Mouse (Mus musculus): Measurements from ENCODE around the gene Tedc1. TPM values are rescaled to one million over a fixed set of nuclear protein-coding genes. Genes with fewer than 3 reads are reported as not detected.

Tedc1 gene
- total RNA-seq, 2 experiments from 2014 or later = 1.9 to 7.5 TPM

DNA sequence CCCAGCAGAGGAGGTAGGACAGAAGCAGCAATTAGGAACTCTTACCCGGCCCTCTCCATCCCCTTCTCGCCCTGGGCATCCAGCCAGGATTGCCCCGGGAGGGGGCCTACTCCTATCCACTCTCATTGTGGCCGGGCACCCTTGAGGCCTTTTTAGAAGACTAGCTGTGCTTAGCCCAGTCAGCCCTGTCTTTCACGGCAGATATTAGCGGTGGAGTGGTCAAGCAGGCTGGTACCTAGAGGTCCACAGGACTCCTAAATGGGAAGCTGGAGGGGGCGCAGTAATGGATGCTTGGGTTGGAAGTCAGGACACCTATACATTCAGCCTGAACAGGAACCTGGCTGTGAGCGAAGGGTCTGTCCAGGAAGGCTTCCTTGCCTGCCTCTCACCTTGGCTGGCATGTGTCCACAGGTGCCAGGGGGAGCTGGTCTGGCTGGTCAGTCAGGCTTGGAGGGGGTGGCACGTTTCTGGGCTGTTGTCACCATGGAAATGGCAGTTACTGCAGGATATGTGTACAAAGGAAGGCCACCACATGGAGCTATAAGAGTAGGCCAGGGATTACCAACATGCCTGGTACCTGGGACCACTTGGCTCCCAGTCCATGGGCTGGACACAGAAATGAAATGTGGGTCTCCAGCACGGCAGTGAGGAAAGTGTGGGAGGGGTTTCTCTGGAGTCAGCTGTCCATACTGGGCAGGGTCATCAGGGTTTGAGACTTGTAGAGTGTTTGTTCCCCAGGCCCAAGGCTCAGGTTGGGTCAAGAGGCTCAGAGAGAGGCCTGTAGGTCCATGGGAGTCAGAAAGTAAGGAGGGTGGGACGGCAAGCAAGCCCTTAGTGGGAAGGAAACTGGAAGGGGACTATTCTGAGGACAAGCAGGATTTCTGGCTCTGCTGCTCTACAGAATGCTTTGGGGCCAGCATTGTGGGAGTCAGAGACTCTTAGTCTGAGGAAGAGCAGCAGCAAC is 17.0 kb upstream of the Tedc1 start:
- no peak for ATAC-seq (replicated peaks; ENCODE audit: low FRiP score, poor library complexity, severe bottlenecking)

DNA sequence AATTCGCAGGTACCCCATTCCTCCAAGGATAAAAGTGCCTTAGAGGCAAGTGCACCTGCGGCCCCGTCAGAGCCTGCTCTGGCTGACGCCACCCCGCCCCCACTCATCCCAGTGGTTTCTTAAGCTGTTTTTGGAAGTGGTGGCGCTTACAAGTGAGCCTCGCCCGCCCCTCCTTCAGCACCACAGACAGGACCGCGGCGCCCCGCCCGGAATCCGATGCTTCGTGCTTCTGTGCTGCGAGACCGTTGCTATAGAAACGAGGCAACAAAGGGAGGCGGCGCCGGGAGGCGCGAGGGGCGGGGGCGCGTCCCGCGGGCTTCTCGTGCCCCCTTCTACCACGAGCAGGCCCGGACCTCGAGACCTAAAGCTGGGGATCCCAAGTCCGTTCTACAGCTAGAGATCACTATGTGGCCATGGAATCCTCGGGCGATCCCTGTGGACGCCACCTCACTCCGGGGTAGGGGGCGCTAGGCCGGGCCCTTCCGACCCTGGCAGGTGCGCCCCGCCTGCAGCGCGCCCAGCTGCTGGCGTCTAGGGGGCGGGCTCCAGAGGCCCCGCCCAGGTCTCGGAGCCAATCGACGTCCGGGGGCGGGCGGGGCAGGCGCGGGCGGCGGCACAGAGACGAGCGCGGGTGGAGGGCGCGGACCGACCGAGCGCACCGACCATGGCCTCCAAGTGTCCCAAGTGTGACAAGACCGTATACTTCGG is 16.2 kb upstream of the Tedc1 start, which contains the start of gene Crip2:
Gene Crip2 (plus strand): TSS at position 329 of the 708 bp plus-strand sequence.
- peak; percentile 73 for ATAC-seq (replicated peaks; ENCODE audit: low FRiP score, poor library complexity, severe bottlenecking)

DNA sequence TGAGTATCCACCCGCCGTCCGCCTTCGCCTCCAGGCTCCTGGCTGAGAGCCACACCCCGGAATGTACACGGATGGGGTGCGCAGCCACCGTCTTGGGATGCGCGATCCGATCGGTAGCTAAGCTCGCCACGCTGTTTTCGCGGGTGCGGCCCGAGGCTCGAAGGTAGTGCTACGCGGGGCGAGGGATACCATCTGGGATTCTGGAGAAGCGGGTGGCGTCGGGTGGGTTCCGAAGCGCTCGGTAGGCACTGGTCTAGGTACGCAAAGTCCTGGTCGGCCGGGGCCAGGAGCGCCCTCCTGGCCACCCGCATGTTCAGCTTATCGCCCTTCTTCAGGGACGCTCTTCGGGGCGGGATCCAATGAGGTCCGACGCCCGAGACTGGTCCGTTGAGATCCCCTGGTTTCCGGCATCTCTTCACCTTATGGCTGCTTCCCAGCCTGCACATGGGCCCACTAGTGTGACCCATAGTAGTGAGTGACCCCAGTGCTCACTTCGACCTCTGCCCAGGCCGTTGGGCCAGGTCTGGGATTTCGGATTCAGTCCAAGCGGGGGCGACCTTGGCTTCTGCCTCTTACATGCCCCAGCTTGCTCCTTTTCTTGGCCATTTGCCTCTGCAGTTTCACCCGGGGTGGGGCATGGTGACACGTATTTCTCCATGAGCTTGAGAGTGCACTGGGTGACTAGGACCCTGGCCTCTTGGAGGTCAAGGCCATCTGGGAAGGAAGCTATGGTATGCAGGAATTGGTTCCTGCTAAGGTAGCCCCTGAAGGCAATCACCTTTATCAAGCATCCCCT is 15.4 kb upstream of the Tedc1 start:
- peak; percentile 67 for ATAC-seq (replicated peaks; ENCODE audit: low FRiP score, poor library complexity, severe bottlenecking)

DNA sequence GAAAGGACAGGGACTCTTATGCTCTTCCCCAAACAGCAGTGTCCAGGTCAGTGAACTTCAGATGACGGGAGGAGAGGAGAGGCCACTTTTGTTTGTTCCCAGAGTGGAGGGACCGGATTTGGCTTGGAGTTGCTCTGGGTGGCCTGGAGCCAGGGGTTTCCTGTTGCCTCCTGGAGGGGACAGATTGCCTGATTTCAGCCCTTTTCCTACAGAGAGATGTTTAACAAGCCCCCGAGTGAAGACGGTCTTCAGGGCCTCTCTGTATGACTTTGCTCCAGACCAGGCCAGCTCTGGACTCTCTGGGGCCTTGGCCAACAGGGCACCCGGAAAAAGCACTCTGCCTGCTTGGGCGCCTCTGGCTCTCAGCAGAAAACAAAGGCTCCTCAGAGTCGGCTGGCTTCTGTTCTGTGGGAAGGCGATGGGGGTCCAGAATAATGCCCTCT is 14.7 kb upstream of the Tedc1 start:
- no peak for ATAC-seq (replicated peaks; ENCODE audit: low FRiP score, poor library complexity, severe bottlenecking)

DNA sequence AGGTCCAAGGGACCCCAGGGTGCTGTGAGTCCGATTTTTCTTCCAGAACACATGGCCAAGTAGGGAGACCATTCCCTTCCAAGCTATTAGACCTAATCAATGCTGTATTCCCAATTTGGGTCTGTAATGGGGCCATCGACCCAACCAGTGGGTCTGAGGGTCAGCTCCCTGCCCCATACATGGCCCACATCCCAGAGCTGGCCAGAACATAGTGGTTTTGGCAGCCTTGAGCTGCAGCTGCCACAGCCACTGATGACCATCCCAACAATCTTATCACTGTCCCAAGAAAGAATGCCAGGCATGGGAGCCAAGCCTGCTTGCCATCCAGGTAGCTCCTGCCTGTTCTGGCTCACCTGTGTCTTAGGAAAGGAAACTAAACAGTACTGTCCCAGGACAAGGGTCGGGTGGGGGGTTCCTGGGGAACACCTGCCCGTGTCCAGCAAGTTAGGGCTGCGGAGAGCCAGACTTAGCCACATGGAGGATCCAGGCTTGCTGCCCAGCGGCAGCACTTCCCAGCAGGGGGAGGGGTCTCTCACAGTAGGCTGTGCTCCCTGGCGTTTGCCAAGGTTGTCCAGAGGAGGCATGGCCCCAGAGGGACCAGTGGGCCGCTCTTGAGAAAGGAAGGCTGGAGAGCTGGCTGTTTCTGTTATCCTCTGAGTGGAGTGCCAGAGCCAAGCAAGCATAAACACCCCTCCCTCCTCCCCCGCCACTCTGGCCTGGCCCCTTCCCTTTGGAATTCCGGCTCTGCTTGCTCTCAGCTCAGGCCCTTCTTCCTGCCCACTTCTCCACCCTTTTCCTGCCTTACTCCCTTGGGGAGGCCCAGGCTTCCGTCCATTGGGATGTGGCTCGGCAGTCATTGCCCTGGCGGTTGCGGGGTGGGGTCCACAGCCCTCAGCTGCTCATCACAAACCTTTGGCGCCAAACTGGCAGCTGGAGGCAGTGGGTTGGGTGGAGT is 13.9 kb upstream of the Tedc1 start:
- ATAC-seq (replicated peaks; ENCODE audit: low FRiP score, poor library complexity, severe bottlenecking) = no peak

DNA sequence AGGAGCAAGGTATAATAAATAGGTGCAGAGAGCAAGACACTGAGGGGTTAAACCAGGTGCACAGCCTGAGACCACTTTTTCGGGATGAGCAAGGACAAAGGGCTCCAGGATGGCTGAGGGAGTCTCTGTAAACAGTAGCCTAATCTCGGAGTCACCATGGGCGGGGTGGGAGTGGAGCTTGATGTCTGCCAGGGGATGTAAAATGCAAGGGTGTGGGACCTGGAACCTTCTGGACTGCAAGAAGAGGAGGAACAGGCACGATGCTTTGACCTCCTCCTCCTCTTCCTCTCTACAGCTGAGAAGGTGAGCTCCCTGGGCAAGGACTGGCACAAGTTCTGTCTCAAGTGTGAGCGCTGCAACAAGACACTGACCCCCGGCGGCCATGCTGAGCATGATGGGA is 13.1 kb upstream of the Tedc1 start:
- ATAC-seq (replicated peaks; ENCODE audit: low FRiP score, poor library complexity, severe bottlenecking) = no peak

DNA sequence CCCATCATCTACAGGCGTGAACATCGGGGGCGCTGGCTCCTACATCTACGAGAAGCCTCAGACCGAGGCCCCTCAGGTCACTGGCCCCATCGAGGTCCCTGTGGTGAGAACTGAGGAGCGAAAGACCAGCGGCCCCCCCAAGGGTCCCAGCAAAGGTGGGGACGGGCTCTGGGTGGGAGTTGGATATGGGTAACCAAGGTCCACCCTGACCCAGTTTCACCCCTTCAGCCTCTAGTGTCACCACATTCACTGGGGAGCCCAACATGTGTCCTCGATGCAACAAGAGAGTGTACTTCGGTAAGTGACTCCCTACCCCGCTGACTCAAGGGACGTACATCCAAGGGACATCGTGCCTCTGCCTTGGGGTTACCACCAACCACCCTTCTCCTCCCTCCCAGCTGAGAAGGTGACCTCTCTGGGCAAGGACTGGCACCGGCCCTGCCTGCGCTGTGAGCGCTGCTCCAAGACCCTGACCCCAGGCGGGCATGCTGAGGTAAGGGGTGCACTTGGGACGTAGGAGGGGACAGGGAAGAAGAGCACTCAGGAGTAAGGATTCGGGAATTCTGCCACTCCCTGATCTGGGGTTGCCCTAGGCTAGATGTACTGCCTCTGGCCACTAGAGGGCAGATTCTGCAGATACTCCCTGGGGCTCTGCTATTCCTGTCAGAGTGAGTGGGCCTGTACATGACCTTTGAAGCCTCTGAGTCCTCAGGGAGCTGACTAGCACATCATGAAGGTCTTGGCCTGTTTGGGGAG is 12.0 kb upstream of the Tedc1 start:
- ATAC-seq (replicated peaks; ENCODE audit: low FRiP score, poor library complexity, severe bottlenecking) = no peak

DNA sequence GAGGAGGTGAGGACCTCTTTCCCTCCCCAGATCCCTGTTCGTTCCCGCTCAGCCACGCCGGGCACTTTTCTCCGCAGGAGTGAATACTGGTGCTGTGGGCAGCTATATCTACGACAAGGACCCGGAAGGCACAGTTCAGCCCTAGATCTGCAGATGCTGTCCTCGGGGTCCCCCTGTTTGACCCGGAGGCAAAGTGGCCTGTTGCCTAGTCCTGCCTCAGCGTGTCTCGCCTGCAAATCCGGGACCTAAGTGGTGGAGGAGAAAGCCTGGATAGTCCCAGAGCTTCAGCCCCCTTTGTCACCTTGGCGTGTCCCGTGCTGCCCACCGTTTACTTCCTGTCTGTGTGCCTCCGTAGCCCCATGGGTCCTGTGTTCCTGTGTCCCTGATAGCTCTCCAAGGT is 11.3 kb upstream of the Tedc1 start:
- no peak for ATAC-seq (replicated peaks; ENCODE audit: low FRiP score, poor library complexity, severe bottlenecking)

DNA sequence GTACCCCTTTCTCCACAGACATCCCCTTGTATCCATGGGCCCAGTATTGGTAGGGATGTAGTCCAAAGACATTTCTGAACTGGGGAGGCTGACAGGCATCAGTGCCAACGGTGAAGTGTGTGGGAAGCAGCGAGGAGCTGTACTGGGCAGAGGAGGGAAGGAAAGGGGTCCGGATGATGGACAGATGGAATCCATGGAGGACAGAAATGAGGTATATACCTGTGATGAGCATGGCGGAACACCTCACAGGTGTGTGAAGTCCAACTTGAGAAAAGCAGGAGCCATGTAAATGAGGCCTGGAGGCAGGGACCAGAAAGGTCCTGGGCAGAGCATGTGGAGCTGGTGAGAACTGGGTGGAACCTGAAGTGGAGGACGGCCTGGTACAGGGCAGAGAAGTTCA is 10.6 kb upstream of the Tedc1 start:
- no peak for ATAC-seq (replicated peaks; ENCODE audit: low FRiP score, poor library complexity, severe bottlenecking)

DNA sequence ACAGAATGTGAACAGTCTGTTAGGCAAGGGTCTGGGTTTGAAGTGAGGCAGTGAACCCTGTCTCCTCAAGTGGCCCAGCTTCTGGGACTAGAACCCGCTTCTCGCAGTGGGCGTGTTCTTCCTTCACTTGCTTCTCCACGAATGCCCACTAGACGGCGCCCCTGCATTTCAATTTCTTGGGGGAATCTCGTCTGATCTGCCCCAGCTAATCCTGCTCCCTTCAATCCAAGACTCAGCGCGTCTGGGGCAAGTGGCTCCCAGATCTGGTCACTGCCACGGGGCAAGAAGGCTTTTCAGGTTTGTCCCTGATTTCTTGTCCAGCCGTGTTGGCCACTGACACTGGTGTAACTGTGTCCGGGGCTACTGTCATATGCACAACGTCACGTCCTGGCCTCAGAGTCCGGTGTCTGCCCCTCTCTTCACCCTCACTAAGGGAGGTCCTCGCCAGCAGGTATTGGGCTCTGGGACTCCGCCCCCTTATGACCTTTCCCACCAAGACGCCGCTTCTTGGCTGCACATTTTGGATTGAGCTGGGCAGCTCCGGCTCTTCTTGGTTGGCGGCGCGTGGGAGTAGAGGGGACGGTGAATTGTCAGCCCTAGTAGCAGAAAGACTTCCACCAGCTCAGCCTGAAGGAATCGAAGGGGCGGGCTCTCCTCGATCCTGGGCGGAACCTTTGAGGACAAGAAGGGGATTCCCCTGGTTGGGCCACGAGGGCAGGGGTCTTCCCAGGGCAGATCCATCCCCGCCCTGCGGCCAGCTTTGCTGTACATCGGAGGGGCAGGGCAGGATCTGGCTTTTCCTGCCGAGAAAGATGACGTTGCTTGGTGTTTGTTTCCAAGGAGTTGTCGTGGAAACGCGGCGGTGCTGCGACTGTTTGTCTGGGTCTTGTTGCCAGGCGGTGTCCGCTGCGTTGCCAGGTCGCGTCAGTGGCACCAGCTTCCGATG is 9.8 kb upstream of the Tedc1 start, which contains the start of gene Crip1:
Gene Crip1 (plus strand): TSS at position 205 of the 946 bp plus-strand sequence.
- ATAC-seq (replicated peaks; ENCODE audit: low FRiP score, poor library complexity, severe bottlenecking) = peak; percentile 60

DNA sequence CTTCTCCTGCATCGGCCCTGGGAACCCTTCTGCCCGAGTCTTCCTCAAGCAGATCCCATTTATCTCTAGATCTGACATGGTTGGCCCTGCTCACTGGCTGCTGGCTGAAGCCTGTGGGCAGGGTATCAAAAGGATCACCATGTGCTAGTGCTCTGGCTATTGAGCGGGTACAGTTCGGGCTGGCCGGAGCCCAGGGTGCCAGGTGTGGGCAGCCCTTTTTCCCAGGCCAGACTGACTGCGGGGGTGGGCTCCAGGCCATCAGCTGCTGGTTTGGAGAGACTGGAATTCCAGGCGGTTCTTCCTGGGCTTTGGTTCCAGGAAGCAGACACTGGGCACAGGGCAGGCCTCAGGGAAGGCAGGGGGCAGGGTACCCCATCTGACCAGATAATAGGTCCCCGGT is 8.7 kb upstream of the Tedc1 start:
- no peak for ATAC-seq (replicated peaks; ENCODE audit: low FRiP score, poor library complexity, severe bottlenecking)

DNA sequence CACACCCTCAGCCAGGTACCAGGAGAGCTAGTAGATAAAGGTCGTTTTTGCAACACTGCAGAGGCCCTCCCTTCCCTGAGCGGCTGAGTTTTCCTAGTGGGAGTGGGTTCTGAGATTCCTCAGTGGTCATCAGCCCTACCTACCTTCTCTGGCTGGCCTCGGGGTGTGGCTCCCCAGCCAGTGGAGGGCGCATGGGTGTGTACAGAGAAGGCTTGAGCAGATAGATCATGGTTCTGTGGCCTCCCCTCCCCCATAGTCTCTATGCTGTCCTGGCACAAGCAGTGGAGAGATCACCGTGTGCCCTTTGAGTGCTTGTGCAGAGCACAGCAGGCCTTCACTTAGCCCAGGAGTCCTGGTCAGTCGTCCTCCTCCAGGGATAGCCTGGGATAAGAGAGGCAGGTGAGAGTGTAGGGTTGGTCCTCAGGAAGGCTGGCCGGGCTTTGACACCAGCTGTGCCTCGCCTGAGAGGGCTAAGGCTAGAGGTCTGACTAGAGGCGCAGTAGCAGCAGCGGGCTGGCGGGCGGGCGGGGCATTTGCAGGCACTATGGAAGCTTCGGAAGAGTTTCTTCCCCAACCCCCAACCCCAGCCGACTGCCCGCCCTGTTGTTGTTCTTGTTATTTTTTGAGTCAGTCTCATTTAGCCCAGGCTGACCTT is 7.7 kb upstream of the Tedc1 start:
- no peak for ATAC-seq (replicated peaks; ENCODE audit: low FRiP score, poor library complexity, severe bottlenecking)

DNA sequence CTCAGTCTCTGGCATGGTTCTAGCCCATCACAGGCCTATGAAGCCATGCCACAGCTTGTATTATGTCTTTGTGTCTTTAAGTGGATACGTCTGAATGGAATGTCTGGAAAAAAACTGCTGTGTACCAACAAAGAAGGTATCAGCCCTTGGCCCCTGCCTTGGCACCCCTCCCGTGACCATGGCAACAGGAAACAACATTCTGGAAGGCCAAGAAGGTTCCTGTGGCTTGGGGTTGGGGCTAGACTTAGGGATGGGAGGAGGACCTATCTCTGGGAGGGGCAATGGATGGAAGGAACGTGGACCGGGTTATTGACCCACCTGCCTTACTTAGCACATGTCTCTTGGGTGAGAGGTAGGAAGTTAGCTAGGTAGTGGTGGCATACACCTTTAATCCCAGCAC is 6.9 kb upstream of the Tedc1 start:
- no peak for ATAC-seq (replicated peaks; ENCODE audit: low FRiP score, poor library complexity, severe bottlenecking)

DNA sequence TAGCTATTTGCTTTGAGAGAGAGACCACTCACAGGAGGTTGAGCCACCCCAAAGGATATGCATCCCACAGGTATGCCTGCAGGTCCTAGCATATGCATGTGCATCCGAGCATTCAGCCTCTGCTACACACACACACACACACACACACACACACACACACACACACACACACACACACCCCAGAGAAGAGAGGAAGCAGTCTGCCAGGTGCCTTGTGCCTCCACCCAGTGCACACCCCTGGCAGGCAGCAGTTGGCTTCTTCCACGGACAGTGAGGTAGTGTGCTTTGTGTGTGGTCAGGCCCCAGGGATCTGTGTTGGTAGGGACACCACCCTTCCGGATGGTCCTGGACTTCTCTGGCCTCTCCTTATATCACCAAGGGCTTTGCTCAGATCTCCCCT is 6.3 kb upstream of the Tedc1 start:
- ATAC-seq (replicated peaks; ENCODE audit: low FRiP score, poor library complexity, severe bottlenecking) = no peak

DNA sequence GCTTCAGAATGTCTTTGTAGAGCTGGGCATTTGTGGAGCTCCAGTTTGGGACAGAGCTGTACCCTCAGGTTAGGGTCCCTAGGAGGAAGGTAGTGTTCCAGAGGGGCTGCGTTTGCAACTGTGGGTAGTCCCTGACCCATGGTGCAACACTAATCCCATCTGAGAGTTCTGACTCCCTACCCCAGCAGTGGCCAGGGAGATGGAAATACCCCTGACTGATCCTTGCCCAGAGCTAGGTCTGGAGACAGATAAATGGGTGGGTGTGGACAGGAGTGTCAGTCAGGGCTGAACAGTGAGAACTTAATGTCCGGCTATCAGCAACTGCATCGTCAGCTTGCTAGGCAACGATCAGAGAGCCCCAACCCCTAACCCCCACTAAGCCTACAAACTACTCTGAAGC is 5.6 kb upstream of the Tedc1 start:
- no peak for ATAC-seq (replicated peaks; ENCODE audit: low FRiP score, poor library complexity, severe bottlenecking)

DNA sequence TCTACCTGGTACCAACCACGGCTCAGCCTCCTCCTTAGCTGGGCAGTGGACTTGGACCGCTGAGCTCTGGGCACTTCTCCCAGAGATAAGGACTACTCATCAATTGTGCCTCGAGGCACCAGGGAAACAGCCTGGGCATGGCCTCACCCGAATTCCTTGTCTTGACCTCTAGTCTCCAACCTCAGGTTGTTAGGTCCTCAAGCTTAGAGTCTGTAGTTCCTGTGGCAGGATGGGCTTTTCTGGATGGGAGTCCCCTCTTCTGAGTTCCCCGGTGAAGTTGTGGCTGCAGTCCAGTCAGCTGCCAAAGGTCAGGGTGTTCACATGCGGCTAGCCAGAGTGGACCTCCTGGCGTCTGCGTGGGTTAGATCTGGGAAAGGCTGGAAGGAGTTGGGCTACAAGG is 5.2 kb upstream of the Tedc1 start:
- ATAC-seq (replicated peaks; ENCODE audit: low FRiP score, poor library complexity, severe bottlenecking) = no peak

Measured in erythroblast, adult 5-6 weeks (primary cell).